Mouse (Mus musculus): ENCODE data around the gene Sptbn4.

Sptbn4 gene

DNA sequence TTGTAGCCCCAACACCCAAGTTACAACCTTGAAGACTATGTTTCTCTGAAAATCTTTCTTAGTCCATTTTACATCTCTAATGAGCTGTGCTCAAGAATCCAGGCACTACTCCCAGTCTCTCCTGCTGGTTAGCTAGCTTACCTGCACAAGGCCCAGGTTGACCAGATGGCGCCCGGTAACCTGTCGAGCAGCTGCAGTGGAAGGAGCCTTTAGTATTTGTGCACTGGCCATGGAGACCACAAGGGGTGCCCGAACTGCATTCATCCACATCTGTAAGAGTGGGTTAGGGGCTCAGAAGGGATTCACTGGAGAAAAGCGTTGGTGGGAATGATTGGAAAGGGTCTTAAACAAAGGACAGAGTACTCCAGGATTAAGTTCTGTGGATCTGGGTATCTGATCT is 124.5 kb downstream of the Sptbn4 start:
- DNase-seq, result no peak

DNA sequence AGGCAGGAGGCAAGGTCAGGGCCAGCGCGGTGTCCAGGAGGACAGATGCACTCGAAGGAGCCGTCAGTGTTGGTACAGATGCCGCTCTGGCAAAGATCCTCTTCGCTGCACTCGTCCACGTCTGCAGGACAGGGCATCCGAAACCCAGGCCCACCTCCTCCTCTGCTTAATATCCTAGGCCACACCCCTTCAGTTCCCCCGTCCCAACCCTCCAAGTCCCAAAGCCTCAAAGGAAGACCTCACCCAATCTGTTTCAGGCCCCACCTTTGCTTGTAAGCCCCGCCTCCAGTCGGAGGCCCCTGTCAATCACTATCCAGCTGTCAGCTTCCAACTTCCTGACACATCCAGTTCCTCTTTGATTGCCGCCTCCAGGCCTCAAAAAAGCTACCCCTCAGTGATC is 125.2 kb downstream of the Sptbn4 start:
- DNase-seq, result peak; percentile 39 to 44

DNA sequence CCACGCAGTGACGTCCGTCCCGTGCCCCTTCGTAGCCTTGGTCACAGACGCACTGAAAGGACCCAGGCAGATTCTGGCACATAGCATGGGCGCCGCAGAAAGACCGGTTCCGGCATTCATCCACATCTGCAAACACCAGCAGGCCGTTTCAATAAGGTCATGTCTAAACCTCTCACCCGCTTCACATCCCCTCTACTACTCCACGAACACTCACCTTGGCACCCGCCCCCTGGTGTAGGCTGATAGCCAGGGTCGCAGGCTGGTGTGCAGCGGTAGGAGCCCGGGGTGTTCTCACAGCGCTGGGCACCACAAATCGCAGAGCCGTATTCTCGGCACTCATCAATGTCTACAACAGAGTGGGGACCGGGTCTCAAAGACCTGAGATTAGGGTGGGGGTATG is 128.1 kb downstream of the Sptbn4 start:
- DNase-seq, result no peak

- DNase-seq, result peak; percentile 41 to 61
These were observed 131.5 kb downstream of the Sptbn4 start for GRCm38 (mm10) chr7:27315958-27316357.

- DNase-seq, result no peak
These were observed 133.1 kb downstream of the Sptbn4 start for GRCm38 (mm10) chr7:27314393-27314792.

- no peak for DNase-seq
These were observed 135.7 kb downstream of the Sptbn4 start for GRCm38 (mm10) chr7:27311651-27312284.

DNA sequence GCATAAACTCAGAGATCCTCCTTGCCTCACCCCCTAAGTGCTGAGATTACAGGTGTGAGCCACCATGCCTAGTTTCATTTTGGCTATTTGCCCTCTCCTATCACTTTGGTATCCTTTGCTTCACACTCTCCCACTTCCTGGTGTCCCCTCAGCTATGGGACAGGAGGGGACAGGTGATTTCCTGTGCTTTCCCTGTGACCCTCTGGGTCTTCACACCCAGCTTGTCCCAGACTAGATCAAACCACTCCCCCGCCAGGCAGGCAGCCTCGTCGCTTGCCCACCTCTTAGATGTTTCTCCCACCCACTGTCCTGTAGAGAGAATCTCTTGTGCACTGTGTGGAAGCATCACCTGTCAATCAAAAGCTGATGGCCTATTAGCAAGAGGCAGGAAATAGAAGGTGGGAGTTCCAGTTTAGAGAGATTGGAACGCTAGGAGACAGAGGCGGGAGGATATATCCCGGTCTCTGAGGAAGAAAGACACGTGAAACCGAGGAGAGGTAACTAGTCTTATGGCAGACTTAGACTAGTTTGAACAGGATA is 136.4 kb downstream of the Sptbn4 start:
- DNase-seq, result no peak

GRCm38 (mm10) chr7:27310306-27310705 is 137.2 kb downstream of the Sptbn4 start:
- peak in 1 of 2 experiments; percentile 71 for DNase-seq

GRCm38 (mm10) chr7:27309832-27310231 is 137.7 kb downstream of the Sptbn4 start:
- no peak for DNase-seq

- DNase-seq, result peak; percentile 55 to 63
These were observed 138.5 kb downstream of the Sptbn4 start for GRCm38 (mm10) chr7:27308821-27309549.

DNA sequence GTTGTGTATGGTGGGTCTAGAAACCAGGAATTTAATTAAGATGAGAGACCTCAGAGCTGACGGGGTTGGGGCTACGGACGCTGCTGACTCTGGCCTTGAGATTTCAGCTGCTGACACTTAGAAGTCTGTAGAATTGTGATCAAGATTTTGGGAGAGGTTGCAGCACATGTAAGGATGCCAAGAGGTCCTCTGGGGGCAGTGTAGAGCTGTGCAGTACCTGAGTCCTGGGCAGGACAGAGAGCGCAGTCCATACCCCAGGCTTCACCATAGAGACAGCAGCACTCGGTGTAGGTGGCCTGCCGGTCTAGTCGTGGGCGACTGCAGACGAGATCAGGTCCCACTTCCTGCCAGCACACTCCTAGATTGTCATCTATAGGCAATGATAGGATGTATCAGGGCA is 139.9 kb downstream of the Sptbn4 start:
- DNase-seq, result peak in 1 of 2 experiments; percentile 45
